Mouse (Mus musculus) heart, postnatal 10 days (tissue): Measurements from ENCODE around the gene Rdh7. TPM values are rescaled to one million over a fixed set of nuclear protein-coding genes. Genes with fewer than 3 reads are reported as not detected.
"Not testable (repeated sequence)": the region's sequence is repeated elsewhere in the genome, so short reads cannot be mapped to it uniquely, and the experiment has no call there.

ENCODE experiments used
- DNase-seq, 2 experiments: peaks; one replicate each; pipeline ENCODE4 v3.0.0; 2021
- intact Hi-C: fragments of 180-260 bp; cut with DNase I; formaldehyde crosslinking; loops from one replicate; pipeline ENCODE4 v1.15.1; 2025
- total RNA-seq, 2 experiments: library from RNA; stranded (reverse); gene quantifications; 2 replicates each; pipeline ENCODE4 v1.2.3; 2021

Gene Rdh7
- total RNA-seq, 2 experiments from 2014 or later, result not detected

- intact Hi-C loops, result no loop called here
- no peak for DNase-seq
Measured at GRCm38 (mm10) chr10:127896705-127897104, 8.1 kb upstream of the Rdh7 start.

- intact Hi-C loops, result not testable (repeated sequence)
Measured at GRCm38 (mm10) chr10:127893163-127894022, 4.8 kb upstream of the Rdh7 start.

GRCm38 (mm10) chr10:127891481-127891880 is 2.9 kb upstream of the Rdh7 start:
- intact Hi-C loops, result no loop called here
- no peak for DNase-seq

More at GRCm38 (mm10) chr10:127893163-127894022, 4.8 kb upstream of the Rdh7 start:
- DNase-seq, result not testable (repeated sequence)

GRCm38 (mm10) chr10:127886971-127887370 is 1.6 kb downstream of the Rdh7 start:
- intact Hi-C loops, result no loop called here
- DNase-seq, result no peak

- intact Hi-C loops, result no loop called here
- DNase-seq, result no peak
Measured at GRCm38 (mm10) chr10:127886551-127886950, 2.1 kb downstream of the Rdh7 start.

GRCm38 (mm10) chr10:127881041-127881440 is 7.6 kb downstream of the Rdh7 start:
- intact Hi-C loops, result no loop called here
- no peak for DNase-seq

- DNase-seq, result no peak
- intact Hi-C loops, result no loop called here
Measured at GRCm38 (mm10) chr10:127879155-127879688, 9.4 kb downstream of the Rdh7 start.

GRCm38 (mm10) chr10:127878262-127879057 is 10.2 kb downstream of the Rdh7 start:
- intact Hi-C loops, result no loop called here
- DNase-seq, result no peak

- intact Hi-C loops, result no loop called here
- no peak for DNase-seq
Measured at GRCm38 (mm10) chr10:127877681-127878080, 10.9 kb downstream of the Rdh7 start.

GRCm38 (mm10) chr10:127872484-127872883 is 16.1 kb downstream of the Rdh7 start:
- no peak for DNase-seq
- intact Hi-C loops, result no loop called here

GRCm38 (mm10) chr10:127866232-127866631 is 22.4 kb downstream of the Rdh7 start, which contains the start of gene Rdh16f2:
Gene Rdh16f2, plus strand, starts transcription at chr10:127866474.
- DNase-seq, result no peak
- intact Hi-C loops, result no loop called here

- intact Hi-C loops, result no loop called here
- no peak for DNase-seq
Measured at GRCm38 (mm10) chr10:127864931-127865330, 23.7 kb downstream of the Rdh7 start.

- intact Hi-C loops, result no loop called here
- no peak for DNase-seq
Measured at GRCm38 (mm10) chr10:127856376-127856775, 32.2 kb downstream of the Rdh7 start.

GRCm38 (mm10) chr10:127849628-127850027 is 39.0 kb downstream of the Rdh7 start, which contains the start of gene Rdh19:
Gene Rdh19, plus strand, starts transcription at chr10:127849928.
- DNase-seq, result no peak
- intact Hi-C loops, result no loop called here

- intact Hi-C loops, result no loop called here
- no peak for DNase-seq
Measured at GRCm38 (mm10) chr10:127848089-127848488, 40.5 kb downstream of the Rdh7 start.

- intact Hi-C loops, result not testable (repeated sequence)
Measured at GRCm38 (mm10) chr10:127845945-127846344, 42.7 kb downstream of the Rdh7 start.

GRCm38 (mm10) chr10:127840776-127841175 is 47.8 kb downstream of the Rdh7 start:
- no peak for DNase-seq
- intact Hi-C loops, result no loop called here

More at GRCm38 (mm10) chr10:127845945-127846344, 42.7 kb downstream of the Rdh7 start:
- DNase-seq, result not testable (repeated sequence)

- no peak for DNase-seq
- intact Hi-C loops, result no loop called here
Measured at GRCm38 (mm10) chr10:127838539-127838938, 50.1 kb downstream of the Rdh7 start.

- DNase-seq, intact Hi-C loops: not testable (repeated sequence)
Measured at GRCm38 (mm10) chr10:127837793-127838192, 50.8 kb downstream of the Rdh7 start.

- no peak for DNase-seq
- intact Hi-C loops, result no loop called here
Measured at GRCm38 (mm10) chr10:127835292-127835691, 53.3 kb downstream of the Rdh7 start.

GRCm38 (mm10) chr10:127834186-127834585 is 54.4 kb downstream of the Rdh7 start:
- intact Hi-C loops, DNase-seq: not testable (repeated sequence)
